Mouse (Mus musculus) kidney, postnatal 14 days (tissue): ENCODE data around the gene Trafd1.
"Not testable (repeated sequence)": the region's sequence is repeated elsewhere in the genome, so short reads cannot be mapped to it uniquely, and the experiment has no call there.

Source experiments
- DNase-seq: peaks from one replicate; pipeline ENCODE4 v3.0.0; 2022; ENCODE audit warnings: mixed read lengths

Trafd1 gene

DNA sequence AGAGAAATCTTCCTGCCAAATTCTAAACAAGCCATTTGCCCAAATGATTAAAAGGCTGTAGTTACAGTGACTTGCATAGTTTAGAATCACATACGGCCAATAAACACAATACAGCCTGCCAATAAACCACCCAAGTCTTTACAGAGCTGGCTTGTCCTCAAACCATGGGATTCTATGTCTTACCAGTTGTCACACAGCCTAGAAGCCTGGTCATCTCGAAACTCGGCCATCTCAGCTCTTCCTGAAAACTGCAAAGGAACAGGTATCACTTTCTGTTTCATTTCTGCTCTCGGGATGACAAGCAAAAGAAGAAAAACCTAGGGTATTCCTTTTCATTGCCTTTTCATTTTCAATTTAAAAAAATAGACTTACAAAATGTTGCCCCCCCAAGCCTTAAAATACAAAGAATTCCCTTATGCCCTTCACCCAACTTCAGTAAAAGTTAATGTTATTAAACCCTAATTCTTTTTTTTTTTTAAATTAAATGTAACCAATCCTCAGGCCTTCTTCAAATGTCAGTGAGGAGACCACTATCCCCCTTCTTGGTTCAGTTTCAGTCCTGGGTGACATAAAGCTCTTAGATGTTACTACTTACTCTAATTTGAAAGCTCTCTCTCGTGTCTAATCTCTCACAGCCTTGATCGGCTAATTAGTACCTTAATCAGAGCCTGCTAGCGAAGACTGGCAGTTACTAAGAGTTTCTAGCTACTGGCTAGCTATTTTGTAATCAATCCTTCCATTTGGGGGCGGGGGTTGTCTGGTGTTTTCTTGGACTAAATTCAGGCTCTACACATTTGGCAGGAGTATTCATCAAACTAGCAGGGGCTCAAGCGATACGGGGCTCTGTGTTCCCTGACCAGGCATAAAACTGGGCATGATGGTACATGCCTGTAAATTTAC is 1.3 kb downstream of the Trafd1 start:
- no peak for DNase-seq

GRCm38 (mm10) chr5:121380692-121381091 is 4.7 kb downstream of the Trafd1 start:
- no peak for DNase-seq

DNA sequence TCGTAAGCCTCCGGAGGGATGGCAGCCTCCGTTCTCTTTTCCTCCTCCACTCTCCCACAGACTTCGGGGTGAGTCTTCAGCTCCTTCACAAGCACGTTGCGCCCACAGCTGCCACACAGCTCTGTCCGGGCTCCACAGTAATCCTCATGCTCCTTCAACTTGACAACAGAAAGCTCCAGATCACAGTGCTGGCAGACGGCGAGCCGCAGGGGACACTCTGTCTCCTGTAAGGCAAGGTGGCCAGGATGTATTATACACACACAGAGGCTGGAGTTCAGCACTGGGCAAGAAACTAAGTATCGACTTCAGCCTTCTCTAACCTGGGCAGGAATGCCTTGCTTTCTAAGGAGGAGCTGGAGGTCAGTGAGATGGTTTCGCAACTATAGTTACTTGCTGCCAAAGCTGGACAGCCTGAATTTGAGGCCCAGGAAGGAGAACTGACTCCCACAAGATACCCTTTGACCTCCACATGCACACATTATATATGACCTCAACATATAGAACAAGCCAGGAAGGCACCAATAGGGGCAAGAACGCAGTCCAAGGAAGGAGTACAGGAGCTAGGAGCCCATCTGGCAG is 6.7 kb downstream of the Trafd1 start:
- DNase-seq: no peak

GRCm38 (mm10) chr5:121376972-121377371 is 8.5 kb downstream of the Trafd1 start:
- DNase-seq: peak; percentile 38

DNA sequence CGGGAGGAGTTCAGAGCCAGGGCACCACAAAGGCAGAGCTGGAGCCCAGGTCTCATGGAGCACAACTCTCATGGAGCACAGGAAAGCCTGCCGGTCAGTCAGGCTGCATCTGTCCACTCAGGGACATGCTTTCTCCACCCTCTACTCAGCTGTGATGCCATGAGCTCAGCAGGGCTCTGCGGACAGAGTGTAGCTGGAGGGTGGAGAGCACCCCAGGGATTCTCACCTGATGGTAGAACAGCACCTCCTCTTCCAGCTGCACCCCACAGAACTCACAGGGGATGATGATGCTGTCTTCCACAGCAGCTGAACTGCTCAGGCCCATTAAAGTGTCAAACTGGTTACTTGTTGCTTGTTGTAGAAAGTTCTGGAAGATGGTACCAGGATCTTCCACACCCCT is 10.6 kb downstream of the Trafd1 start:
- DNase-seq: no peak

DNA sequence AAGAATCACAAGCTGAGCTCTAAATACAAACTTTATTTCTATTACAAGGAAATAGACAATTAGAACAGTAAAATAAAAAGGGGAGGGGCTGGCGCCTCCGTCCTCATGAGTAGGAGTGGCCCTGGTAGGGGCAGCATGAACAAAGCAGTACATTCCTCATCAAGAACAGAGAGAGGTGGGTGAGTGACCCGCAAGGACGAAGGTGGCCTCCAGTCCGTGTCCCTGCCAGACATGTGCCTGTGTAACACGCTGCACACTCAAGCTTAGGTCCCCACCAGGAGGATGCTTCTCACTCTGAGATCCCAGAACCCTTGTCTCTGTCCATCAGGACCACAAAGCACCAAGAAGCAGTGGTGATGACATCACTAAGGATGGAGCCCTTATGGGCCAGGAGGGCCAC is 13.7 kb downstream of the Trafd1 start:
- no peak for DNase-seq

GRCm38 (mm10) chr5:121367255-121367654 is 18.2 kb downstream of the Trafd1 start:
- no peak for DNase-seq

- no peak for DNase-seq
These were observed 18.8 kb downstream of the Trafd1 start for GRCm38 (mm10) chr5:121366449-121367225.

GRCm38 (mm10) chr5:121363441-121363840 is 22.0 kb downstream of the Trafd1 start:
- DNase-seq: no peak

DNA sequence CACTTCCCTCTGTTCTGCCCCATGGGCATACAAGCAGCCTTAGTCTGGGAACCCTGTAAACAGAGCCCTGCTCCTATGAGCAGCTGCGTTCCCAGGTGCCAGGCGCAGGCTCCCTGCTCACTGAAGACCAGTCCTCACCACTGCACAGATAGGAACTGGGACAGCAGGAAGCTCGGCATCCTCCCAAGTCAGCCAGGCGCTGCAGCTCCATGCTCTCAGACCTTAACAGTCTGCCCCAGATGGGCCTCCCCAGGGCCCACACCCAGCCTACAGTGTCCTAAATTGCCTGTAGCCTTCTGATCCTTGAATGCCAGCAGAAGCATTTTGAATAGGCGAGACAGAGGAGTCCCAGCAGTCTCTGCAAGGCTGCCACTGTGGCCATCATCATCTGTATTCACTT is 23.7 kb downstream of the Trafd1 start:
- DNase-seq: no peak

- no peak for DNase-seq
These were observed 26.2 kb downstream of the Trafd1 start for GRCm38 (mm10) chr5:121359229-121359628.

GRCm38 (mm10) chr5:121343997-121344396 is 41.4 kb downstream of the Trafd1 start:
- DNase-seq: no peak

- DNase-seq: no peak
These were observed 42.9 kb downstream of the Trafd1 start for GRCm38 (mm10) chr5:121342490-121342889.

DNA sequence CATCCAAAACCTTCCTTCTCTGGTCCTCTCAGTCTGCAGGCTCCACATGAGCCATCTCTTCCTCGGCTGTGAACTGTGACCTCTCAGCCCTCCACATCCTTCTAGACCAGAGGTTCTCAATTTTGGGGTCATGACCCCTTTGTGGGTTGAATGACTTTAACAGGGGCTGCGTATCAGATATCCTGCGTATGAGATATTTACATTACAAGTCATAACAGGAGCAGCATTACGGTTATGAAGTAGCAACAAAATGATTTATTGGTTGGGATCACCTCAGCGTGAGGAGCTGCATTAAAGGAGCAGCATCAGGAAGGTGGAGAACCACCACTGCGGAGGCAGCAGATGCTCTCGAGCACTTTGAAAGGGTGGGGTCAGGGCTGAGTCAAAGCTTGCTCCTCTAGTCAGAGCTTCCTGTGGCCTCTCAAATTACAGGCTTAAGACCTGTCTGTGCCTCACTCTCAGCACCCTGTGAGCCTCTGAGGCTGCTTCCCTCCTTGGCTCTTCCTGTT is 44.4 kb downstream of the Trafd1 start:
- DNase-seq: no peak

GRCm38 (mm10) chr5:121339507-121340230 is 45.8 kb downstream of the Trafd1 start:
- no peak for DNase-seq

DNA sequence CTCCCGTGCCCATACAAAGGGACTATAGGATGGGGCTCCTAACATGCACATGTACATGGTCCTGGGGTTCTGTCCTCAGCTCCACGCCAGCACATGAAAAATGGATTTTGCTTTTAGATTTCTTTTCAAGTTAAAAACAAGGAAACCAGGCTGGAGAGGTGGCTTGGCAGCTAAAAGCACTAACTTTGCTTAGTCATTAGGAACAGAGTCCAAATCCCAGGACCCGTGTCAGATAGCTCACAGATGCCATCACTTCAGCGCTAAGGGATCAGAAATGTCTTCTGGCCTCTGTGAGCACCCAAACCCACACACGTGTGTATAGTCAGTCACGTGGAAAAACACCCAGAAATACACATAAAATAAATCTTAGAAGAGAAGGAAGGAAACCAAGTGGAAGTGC is 48.7 kb downstream of the Trafd1 start:
- DNase-seq: no peak

DNA sequence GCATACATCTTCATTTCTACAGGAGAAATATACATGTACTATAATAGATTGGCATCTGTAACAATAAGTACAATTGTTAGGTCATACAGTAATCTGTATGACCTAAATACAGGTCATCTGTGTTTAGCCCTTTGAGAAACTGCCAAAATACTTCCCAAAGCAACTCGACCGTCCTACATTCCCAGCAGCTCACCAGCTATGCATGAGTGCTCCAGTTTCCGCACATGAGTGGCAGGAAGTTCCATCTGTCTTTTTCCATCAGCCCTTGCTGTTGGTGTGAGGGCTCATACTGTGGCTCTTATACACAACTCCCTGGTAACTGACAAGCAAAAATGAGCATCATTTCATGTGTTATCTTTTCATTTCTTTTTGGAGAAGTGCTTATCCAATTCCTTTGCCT is 49.4 kb downstream of the Trafd1 start:
- DNase-seq: peak; percentile 15

GRCm38 (mm10) chr5:121335426-121335825 is 50.0 kb downstream of the Trafd1 start:
- no peak for DNase-seq

GRCm38 (mm10) chr5:121334454-121334853 is 51.0 kb downstream of the Trafd1 start:
- no peak for DNase-seq

GRCm38 (mm10) chr5:121333976-121334375 is 51.5 kb downstream of the Trafd1 start:
- peak; percentile 46 for DNase-seq

DNA sequence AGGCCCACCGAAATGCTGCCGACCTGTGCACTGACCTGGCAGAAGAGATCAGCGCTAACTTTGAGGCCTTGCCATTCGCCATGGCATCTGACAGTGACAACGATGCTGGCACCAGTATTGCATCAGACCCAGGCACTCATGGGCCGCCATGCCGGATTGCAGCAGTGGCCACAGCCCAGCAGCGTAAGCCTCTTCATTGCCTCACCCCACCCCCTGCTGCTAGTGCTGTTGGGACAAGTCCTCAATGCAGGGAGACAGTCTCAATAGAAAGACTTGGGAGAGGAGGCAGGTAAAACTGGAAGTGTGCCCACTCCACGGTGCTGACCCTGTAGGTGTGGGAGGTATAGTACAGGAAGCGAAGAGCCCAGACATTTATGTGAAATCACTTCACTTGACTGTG is 53.7 kb downstream of the Trafd1 start:
- DNase-seq: no peak

- DNase-seq: not testable (repeated sequence)
These were observed 55.1 kb downstream of the Trafd1 start for GRCm38 (mm10) chr5:121330154-121330816.
